Mouse (Mus musculus): ENCODE data around the gene Rnf31. TPM values are rescaled to one million over a fixed set of nuclear protein-coding genes. Genes with fewer than 3 reads are reported as not detected.

The Rnf31 gene
- polyA plus RNA-seq, 1 experiment from 2014 or later = 10.2 TPM

DNA sequence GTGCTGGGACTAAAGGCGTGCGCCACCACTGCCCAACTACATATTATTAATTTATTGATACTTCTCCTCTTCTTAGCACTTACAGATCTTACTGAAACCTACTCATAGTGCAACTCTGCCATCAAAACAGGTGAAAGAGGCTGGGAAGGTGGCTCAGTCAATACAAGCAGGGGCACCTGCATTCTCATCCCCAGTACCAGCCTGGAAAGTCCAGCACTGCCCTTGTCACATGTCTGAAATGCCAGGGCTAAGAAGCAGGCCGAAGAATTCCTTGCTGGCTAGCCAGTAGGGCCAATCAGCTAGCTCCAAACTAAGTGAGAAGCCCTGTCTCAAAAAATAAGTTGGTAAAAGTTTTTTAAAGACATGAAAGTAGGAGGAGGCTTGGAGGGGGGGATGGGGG lies 33.9 kb upstream of the Rnf31 start:
- no peak for ATAC-seq (ENCODE audit: insufficient read depth, low FRiP score, low TSS enrichment)
- 93% methylated on average over 3 of the region's 3 CpGs for WGBS
- no peak overlapping the region for H3K4me2 ChIP-seq (ENCODE audit: low read depth)
- H3K4me3 ChIP-seq (ENCODE audit: low read depth, low read length) = no peak overlapping the region
- no peaks in the 10 kb centered on the region for H3K9me3 ChIP-seq (ENCODE audit: control insufficient read depth, low read length)
- H3K27ac ChIP-seq (ENCODE audit: low read depth, low read length) = no peak overlapping the region
- peaks cover 5% of the 10 kb centered on the region; the same call in 1 of the 2 replicates for H3K4me1 ChIP-seq (ENCODE audit: control insufficient read depth, insufficient read depth, low read length)
- H3K27me3 ChIP-seq (ENCODE audit: control insufficient read depth, insufficient read depth, low read length) = no peaks in the 10 kb centered on the region
- no peak overlapping the region for H3K9ac ChIP-seq (ENCODE audit: low read length)
- DNase-seq (ENCODE audit: low spot score) = no peak
- no peaks in the 10 kb centered on the region for H3K36me3 ChIP-seq (ENCODE audit: control insufficient read depth, insufficient read depth, low read length)

DNA sequence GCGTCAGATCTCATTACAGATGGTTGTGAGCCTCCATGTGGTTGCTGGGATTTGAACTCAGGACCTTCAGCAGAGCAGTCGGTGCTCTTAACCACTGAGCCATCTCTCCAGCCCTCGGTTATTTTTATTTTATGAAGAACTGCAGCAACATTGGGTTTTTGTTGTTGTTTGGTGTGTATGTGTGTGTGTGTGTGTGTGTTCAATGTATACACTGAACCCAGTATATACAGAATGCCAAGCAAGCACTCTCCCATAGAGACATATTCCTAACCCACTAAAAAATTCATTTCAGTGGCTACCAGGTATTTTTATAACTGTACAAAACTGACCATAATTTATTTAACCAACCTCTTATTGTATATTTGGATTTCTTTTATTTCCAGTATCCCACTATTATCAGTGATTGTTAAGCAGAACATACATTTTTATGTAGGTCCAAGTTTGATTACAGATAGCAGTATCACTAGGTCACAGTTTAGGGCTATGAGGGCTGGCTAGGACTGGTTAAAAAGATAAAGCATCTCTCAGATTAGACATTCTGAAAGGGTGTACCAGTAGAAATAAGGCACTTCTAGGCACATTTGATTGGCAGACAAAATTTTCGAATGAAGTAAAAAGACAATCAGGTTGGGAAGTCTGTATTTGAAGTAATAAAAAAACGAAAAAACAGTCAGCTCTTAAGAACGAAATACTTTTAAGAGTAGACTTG lies 32.6 kb upstream of the Rnf31 start:
- WGBS = 59% methylated on average over 6 of the region's 6 CpGs

DNA sequence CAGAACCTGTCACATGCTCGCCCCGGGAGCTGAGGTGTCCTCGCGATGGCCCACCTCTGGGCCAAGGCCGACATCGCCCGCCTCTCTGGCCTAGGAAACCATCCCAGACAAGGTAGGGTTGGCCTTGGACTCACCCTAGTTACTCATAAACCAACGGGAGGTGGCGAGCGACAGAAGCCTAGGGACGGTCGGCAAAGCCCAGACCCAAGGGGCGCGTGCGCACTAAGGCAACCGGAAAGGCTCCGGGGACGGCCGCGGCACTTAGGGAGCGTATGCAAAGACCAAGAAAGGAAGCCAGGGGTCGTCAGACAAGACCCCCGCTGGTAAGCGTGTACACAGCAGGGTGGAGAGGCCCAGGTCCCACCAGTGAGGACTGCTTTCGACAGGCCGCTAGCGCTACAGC lies 31.7 kb upstream of the Rnf31 start, which contains the start of gene Dcaf11:
Gene Dcaf11 (plus strand): TSS at position 208 of the 403 bp plus-strand sequence.
- peaks cover under 1% of the 10 kb centered on the region; the same call in 1 of the 2 replicates for H3K36me3 ChIP-seq (ENCODE audit: control insufficient read depth, insufficient read depth, low read length)
- peak within 1 kb of the TSS; percentile 84 for H3K4me2 ChIP-seq (ENCODE audit: low read depth)
- peak within 1 kb of the TSS; percentile 55 for H3K9ac ChIP-seq (ENCODE audit: low read length)
- peaks cover 5% of the 10 kb centered on the region; the same call in 1 of the 2 replicates for H3K4me1 ChIP-seq (ENCODE audit: control insufficient read depth, insufficient read depth, low read length)
- no peaks in the 10 kb centered on the region for H3K9me3 ChIP-seq (ENCODE audit: control insufficient read depth, low read length)
- DNase-seq (ENCODE audit: low spot score) (peak; percentile 94), ATAC-seq (ENCODE audit: insufficient read depth, low FRiP score, low TSS enrichment) (peak; percentile 84)
- peak within 1 kb of the TSS; percentile 42 for H3K4me3 ChIP-seq (ENCODE audit: low read depth, low read length)
- H3K27ac ChIP-seq (ENCODE audit: low read depth, low read length) = peak within 1 kb of the TSS; percentile 89
- H3K27me3 ChIP-seq (ENCODE audit: control insufficient read depth, insufficient read depth, low read length) = no peaks in the 10 kb centered on the region
- WGBS = under 1% methylated on average over 27 of the region's 27 CpGs

More for the DNA sequence above, 32.6 kb upstream of the Rnf31 start:
- no peak for DNase-seq (ENCODE audit: low spot score)
- H3K27me3 ChIP-seq (ENCODE audit: control insufficient read depth, insufficient read depth, low read length) = no peaks in the 10 kb centered on the region
- peaks cover 5% of the 10 kb centered on the region; the same call in 1 of the 2 replicates for H3K4me1 ChIP-seq (ENCODE audit: control insufficient read depth, insufficient read depth, low read length)
- no peaks in the 10 kb centered on the region for H3K36me3 ChIP-seq (ENCODE audit: control insufficient read depth, insufficient read depth, low read length)
- H3K4me2 ChIP-seq (ENCODE audit: low read depth) = peak overlapping the region; percentile 47
- no peak overlapping the region for H3K27ac ChIP-seq (ENCODE audit: low read depth, low read length)
- no peak overlapping the region for H3K9ac ChIP-seq (ENCODE audit: low read length)
- H3K9me3 ChIP-seq (ENCODE audit: control insufficient read depth, low read length) = no peaks in the 10 kb centered on the region
- ATAC-seq (ENCODE audit: insufficient read depth, low FRiP score, low TSS enrichment) = no peak
- H3K4me3 ChIP-seq (ENCODE audit: low read depth, low read length) = peak overlapping the region; percentile 42; the same call in 1 of the 2 replicates

DNA sequence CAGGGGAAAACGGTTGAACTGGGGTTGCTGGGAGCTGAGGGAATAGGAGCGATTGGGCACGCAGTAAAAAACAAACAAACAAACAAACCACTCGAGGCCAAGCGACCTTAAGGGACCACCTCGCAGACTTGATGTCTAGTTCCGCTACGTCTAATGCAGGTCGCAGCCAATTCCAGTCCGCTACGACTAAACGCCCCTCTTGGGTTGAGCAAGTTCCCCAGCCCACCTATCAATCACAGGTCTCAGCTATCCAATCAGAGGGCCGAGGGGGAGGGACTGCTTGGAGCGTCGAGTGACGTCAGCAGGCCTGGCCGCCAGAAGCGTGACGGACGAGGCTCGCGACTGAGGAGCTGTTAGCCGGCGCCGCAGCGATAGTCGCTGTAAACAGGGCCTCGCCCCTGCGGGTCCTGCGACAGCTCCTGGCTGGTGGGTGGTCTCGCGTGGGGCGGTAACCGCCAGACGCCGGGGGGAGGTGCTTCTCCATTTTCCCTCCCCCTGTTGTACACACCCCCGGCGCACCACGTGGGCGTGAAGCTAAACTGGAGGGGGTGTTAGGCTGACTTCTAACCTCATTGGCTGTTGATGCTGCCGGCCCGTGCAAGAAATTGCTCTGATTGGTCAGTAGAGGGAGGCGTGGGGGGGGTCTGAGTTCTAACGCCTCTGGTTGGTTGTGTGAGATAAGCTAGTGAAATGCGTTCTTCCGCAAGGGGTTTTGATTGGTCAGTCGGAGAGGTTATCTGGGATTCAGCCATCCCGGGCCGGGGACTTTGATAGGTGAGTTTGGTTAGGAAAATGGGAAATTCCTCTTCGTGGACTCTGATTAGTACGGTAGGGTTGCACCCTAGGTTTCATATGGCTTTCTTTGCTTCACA lies 31.1 kb upstream of the Rnf31 start, which contains the start of gene A730061H03Rik:
Gene A730061H03Rik (minus strand): TSS at position 205 of the 872 bp plus-strand sequence.
- peak within 1 kb of the TSS; percentile 42 for H3K4me3 ChIP-seq (ENCODE audit: low read depth, low read length)
- H3K4me2 ChIP-seq (ENCODE audit: low read depth) = peak within 1 kb of the TSS; percentile 84
- WGBS = under 1% methylated on average over 51 of the region's 51 CpGs
- peak within 1 kb of the TSS; percentile 89 for H3K27ac ChIP-seq (ENCODE audit: low read depth, low read length)
- H3K27me3 ChIP-seq (ENCODE audit: control insufficient read depth, insufficient read depth, low read length) = no peaks in the 10 kb centered on the region
- H3K9ac ChIP-seq (ENCODE audit: low read length) = peak within 1 kb of the TSS; percentile 58
- peaks cover 5% of the 10 kb centered on the region; the same call in 1 of the 2 replicates for H3K4me1 ChIP-seq (ENCODE audit: control insufficient read depth, insufficient read depth, low read length)
- peaks cover 3% of the 10 kb centered on the region; the same call in 1 of the 2 replicates for H3K36me3 ChIP-seq (ENCODE audit: control insufficient read depth, insufficient read depth, low read length)
- DNase-seq (ENCODE audit: low spot score) (peak; percentile 97), ATAC-seq (ENCODE audit: insufficient read depth, low FRiP score, low TSS enrichment) (peak; percentile 96)
- H3K9me3 ChIP-seq (ENCODE audit: control insufficient read depth, low read length) = no peaks in the 10 kb centered on the region

DNA sequence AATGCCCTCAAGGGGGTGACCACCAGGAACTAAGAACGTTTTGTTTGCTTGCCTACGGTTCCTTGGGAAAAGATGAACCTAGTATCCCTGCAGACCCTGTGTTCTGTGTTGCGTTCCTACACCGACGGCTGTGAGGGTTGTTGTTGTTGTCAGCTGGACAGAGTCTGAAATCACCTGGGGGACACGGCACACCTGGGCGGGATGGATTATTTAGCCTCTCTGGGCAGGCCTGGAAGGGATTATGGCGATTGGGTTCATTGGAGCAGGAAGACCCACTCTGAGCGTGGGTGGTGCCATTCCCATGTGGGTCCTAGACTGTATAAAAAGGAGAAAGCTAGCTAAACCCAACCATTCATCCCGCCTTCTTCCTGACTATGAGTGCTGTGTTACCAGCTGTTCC lies 29.6 kb upstream of the Rnf31 start:
- Histone ChIP-seq H3K27ac (ENCODE audit: low read depth, low read length) (no peak overlapping the region), H3K9me3 (ENCODE audit: control insufficient read depth, low read length) (no peaks in the 10 kb centered on the region), H3K4me1 (ENCODE audit: control insufficient read depth, insufficient read depth, low read length) (peaks cover 5% of the 10 kb centered on the region; the same call in 1 of the 2 replicates), H3K4me2 (ENCODE audit: low read depth) (no peak overlapping the region), H3K27me3 (ENCODE audit: control insufficient read depth, insufficient read depth, low read length) (no peaks in the 10 kb centered on the region), H3K4me3 (ENCODE audit: low read depth, low read length) (no peak overlapping the region), H3K9ac (ENCODE audit: low read length) (no peak overlapping the region), H3K36me3 (ENCODE audit: control insufficient read depth, insufficient read depth, low read length) (peaks cover 3% of the 10 kb centered on the region; the same call in 1 of the 2 replicates)
- DNase-seq (ENCODE audit: low spot score) (no peak), ATAC-seq (ENCODE audit: insufficient read depth, low FRiP score, low TSS enrichment) (no peak)
- 87% methylated on average over 10 of the region's 10 CpGs for WGBS

DNA sequence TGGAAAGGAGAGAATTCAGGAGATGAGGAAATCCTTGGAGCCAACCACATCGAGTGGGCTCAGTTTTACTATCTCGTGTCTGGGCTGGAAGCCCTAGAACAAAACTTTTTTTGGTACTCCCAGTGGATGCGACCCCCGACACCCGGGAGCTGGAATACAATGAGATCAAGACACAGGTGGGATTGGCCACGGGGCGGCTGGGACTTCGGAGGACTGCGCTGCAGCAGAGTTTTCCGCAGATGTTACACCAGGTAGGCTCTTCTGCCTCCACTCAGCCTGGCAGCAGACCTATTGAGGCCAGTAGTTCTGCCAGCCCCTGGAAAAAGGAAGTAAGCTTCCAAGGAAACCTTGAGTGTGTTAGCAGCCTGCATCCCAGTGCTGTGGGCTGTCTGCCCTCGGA lies 28.3 kb upstream of the Rnf31 start:
- H3K4me2 ChIP-seq (ENCODE audit: low read depth) = no peak overlapping the region
- H3K36me3 ChIP-seq (ENCODE audit: control insufficient read depth, insufficient read depth, low read length) = peaks cover 3% of the 10 kb centered on the region; the same call in 1 of the 2 replicates
- DNase-seq (ENCODE audit: low spot score) (no peak), ATAC-seq (ENCODE audit: insufficient read depth, low FRiP score, low TSS enrichment) (no peak)
- no peaks in the 10 kb centered on the region for H3K27me3 ChIP-seq (ENCODE audit: control insufficient read depth, insufficient read depth, low read length)
- H3K4me1 ChIP-seq (ENCODE audit: control insufficient read depth, insufficient read depth, low read length) = peaks cover 5% of the 10 kb centered on the region; the same call in 1 of the 2 replicates
- no peak overlapping the region for H3K4me3 ChIP-seq (ENCODE audit: low read depth, low read length)
- whole genome bisulfite sequencing = 93% methylated on average over 11 of the region's 11 CpGs
- H3K27ac ChIP-seq (ENCODE audit: low read depth, low read length) = no peak overlapping the region
- H3K9me3 ChIP-seq (ENCODE audit: control insufficient read depth, low read length) = no peaks in the 10 kb centered on the region
- H3K9ac ChIP-seq (ENCODE audit: low read length) = no peak overlapping the region

DNA sequence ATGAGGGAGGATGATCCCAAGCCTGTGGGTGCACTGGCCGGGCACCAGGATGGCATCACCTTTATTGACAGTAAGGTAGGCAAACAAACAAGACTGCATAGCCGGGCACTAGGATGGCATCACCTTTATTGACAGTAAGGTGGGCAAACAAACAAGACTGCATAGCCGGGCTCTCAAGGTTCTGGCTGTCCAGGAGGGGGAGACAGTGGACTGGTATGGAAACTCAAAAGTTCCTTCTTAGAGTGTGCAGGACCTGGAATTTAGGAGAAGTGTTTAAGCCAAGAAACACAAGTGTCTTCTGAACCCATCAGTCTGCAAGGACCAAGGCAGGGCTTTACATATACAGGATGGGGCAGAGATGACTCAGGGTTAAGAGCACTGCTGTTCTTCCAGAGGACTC lies 25.8 kb upstream of the Rnf31 start:
- no peak for DNase-seq (ENCODE audit: low spot score)
- WGBS = 86% methylated on average over 3 of the region's 3 CpGs
- Histone ChIP-seq H3K4me3 (ENCODE audit: low read depth, low read length) (no peak overlapping the region), H3K9ac (ENCODE audit: low read length) (no peak overlapping the region), H3K4me1 (ENCODE audit: control insufficient read depth, insufficient read depth, low read length) (peaks cover 5% of the 10 kb centered on the region; the same call in 1 of the 2 replicates), H3K4me2 (ENCODE audit: low read depth) (no peak overlapping the region), H3K9me3 (ENCODE audit: control insufficient read depth, low read length) (no peaks in the 10 kb centered on the region), H3K36me3 (ENCODE audit: control insufficient read depth, insufficient read depth, low read length) (peaks cover 6% of the 10 kb centered on the region; the same call in 1 of the 2 replicates), H3K27ac (ENCODE audit: low read depth, low read length) (no peak overlapping the region), H3K27me3 (ENCODE audit: control insufficient read depth, insufficient read depth, low read length) (no peaks in the 10 kb centered on the region)
- no peak for ATAC-seq (ENCODE audit: insufficient read depth, low FRiP score, low TSS enrichment)

DNA sequence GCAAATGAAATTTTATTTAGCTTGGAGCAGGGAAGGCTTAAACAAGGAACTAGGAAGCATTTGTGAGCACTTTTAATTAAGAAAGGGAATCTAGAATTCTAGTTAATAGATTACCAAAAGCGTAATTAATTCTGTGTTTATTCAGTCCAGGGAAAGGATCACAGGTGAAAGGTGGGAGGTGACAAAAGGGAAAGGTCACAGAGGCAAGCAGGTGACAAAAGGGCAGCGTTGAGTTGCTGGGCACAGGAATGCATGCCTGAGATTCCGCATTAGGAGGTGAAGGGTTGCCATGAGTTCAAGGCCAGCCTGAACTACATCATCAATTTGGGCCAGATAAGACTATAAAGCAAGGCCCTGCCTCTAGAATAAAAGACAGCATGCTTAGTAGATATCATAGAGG lies 24.0 kb upstream of the Rnf31 start:
- Histone ChIP-seq H3K9me3 (ENCODE audit: control insufficient read depth, low read length) (no peaks in the 10 kb centered on the region), H3K9ac (ENCODE audit: low read length) (no peak overlapping the region), H3K36me3 (ENCODE audit: control insufficient read depth, insufficient read depth, low read length) (peaks cover 6% of the 10 kb centered on the region; the same call in 1 of the 2 replicates), H3K27me3 (ENCODE audit: control insufficient read depth, insufficient read depth, low read length) (no peaks in the 10 kb centered on the region), H3K4me3 (ENCODE audit: low read depth, low read length) (no peak overlapping the region), H3K4me2 (ENCODE audit: low read depth) (no peak overlapping the region), H3K27ac (ENCODE audit: low read depth, low read length) (no peak overlapping the region), H3K4me1 (ENCODE audit: control insufficient read depth, insufficient read depth, low read length) (no peaks in the 10 kb centered on the region)
- ATAC-seq (ENCODE audit: insufficient read depth, low FRiP score, low TSS enrichment) (no peak), DNase-seq (ENCODE audit: low spot score) (no peak)
- 91% methylated on average over 3 of the region's 3 CpGs for WGBS

Data from neural tube, embryonic 11.5 days (tissue).